Mouse (Mus musculus) CH12.LX (cell line): ENCODE data around the gene Map3k20. TPM values are rescaled to one million over a fixed set of nuclear protein-coding genes. Genes with fewer than 3 reads are reported as not detected.

ENCODE experiments used
- DNase-seq: peaks from one replicate; pipeline ENCODE4 v3.0.0-alpha.2; 2013; ENCODE audit errors: extremely low read depth
- H3K27ac ChIP-seq: 2 replicates; pipeline ENCODE4 v1.5.1; 2012; ENCODE audit warnings: low read depth, mild to moderate bottlenecking, control low read depth, moderate library complexity; ENCODE audit not compliant: insufficient read depth
- H3K27me3 ChIP-seq: replicated peaks from 2 replicates; pipeline ENCODE3; 2012; ENCODE audit warnings: inconsistent platforms
- H3K36me3 ChIP-seq, 2 experiments: replicated peaks in 1 of 2; 2 replicates each; pipeline versions ENCODE3 to v1.6.1; 2012; ENCODE audit warnings: inconsistent platforms in 1 of 2, low read length in 1 of 2, mild to moderate bottlenecking in 1 of 2, mixed read lengths in 1 of 2, moderate library complexity in 1 of 2; ENCODE audit not compliant: control insufficient read depth in 1 of 2, insufficient read depth in 1 of 2
- H3K4me1 ChIP-seq, 2 experiments: 2 replicates each; pipeline ENCODE4 v1.6.1; 2012; ENCODE audit warnings: inconsistent platforms in 1 of 2, moderate library complexity in 1 of 2; ENCODE audit not compliant: insufficient read depth in 2 of 2, control insufficient read depth in 1 of 2
- H3K4me2 ChIP-seq: 2 replicates; pipeline ENCODE4 v1.6.1; 2012; ENCODE audit warnings: low read depth, mild to moderate bottlenecking, control low read depth; ENCODE audit not compliant: poor library complexity, insufficient read depth, severe bottlenecking
- H3K4me3 ChIP-seq, 3 experiments: fragments of 150-350 bp in 1 of 3; sonication (generic) in 1 of 3; replicated peaks in 1 of 3; 2 replicates each; pipeline versions ENCODE3 to v1.5.1; 2011 to 2012; ENCODE audit warnings: low read depth in 2 of 3, low read length in 2 of 3, mild to moderate bottlenecking in 2 of 3, moderate library complexity in 2 of 3, control low read depth in 1 of 3, improper control_type of control experiment in 1 of 3, inconsistent platforms in 1 of 3, mixed read lengths in 1 of 3; ENCODE audit not compliant: poor library complexity in 1 of 3
- H3K79me2 ChIP-seq: replicated peaks from 2 replicates; pipeline ENCODE4 v1.6.1; 2012; ENCODE audit warnings: mild to moderate bottlenecking, moderate library complexity; ENCODE audit not compliant: control insufficient read depth, poor library complexity, insufficient read depth, severe bottlenecking; ENCODE audit errors: extremely low read depth
- H3K9ac ChIP-seq: 2 replicates; pipeline ENCODE4 v1.6.1; 2012; ENCODE audit warnings: low read depth, mild to moderate bottlenecking, control low read depth, moderate library complexity; ENCODE audit not compliant: insufficient read depth
- H3K9me3 ChIP-seq: replicated peaks from 2 replicates; pipeline ENCODE3; 2012; ENCODE audit warnings: low read length, inconsistent platforms, mixed read lengths
- BHLHE40 ChIP-seq: IDR thresholded peaks from 2 replicates; pipeline ENCODE4 v1.6.1; 2011; ENCODE audit warnings: mild to moderate bottlenecking, low read depth, low read length, improper control_type of control experiment
- CHD1 ChIP-seq: IDR thresholded peaks from 2 replicates; pipeline ENCODE4 v1.6.1; 2012; ENCODE audit warnings: low read depth, low read length, improper control_type of control experiment, inconsistent platforms
- CHD2 ChIP-seq: IDR thresholded peaks from 2 replicates; pipeline ENCODE4 v1.6.1; 2011; ENCODE audit warnings: low read length, improper control_type of control experiment
- E2F4 ChIP-seq: IDR thresholded peaks from 2 replicates; pipeline ENCODE4 v1.6.1; 2011; ENCODE audit warnings: low read depth, low read length, improper control_type of control experiment; ENCODE audit not compliant: insufficient replicate concordance
- ELF1 ChIP-seq: IDR thresholded peaks from 2 replicates; pipeline ENCODE4 v1.6.1; 2014; ENCODE audit warnings: low read depth, mild to moderate bottlenecking, inconsistent platforms, low read length, improper control_type of control experiment
- EP300 ChIP-seq: IDR thresholded peaks from 2 replicates; pipeline ENCODE4 v1.6.1; 2011; ENCODE audit warnings: low read length, improper control_type of control experiment
- ETS1 ChIP-seq: conservative IDR thresholded peaks from 2 replicates; pipeline ENCODE4 v1.6.1; 2012; ENCODE audit warnings: low read depth, mild to moderate bottlenecking, inconsistent platforms, low read length, improper control_type of control experiment, moderate library complexity
- GABPA ChIP-seq: IDR thresholded peaks from 2 replicates; pipeline ENCODE4 v1.6.1; 2012; ENCODE audit warnings: low read depth, low read length, improper control_type of control experiment, inconsistent platforms; ENCODE audit not compliant: insufficient replicate concordance
- HCFC1 ChIP-seq: IDR thresholded peaks from 2 replicates; pipeline ENCODE4 v1.6.1; 2012; ENCODE audit warnings: low read depth, mild to moderate bottlenecking, inconsistent platforms, low read length, improper control_type of control experiment
- KAT2A ChIP-seq: IDR thresholded peaks from 2 replicates; pipeline ENCODE4 v1.6.1; 2012; ENCODE audit warnings: low read length, improper control_type of control experiment, inconsistent platforms; ENCODE audit not compliant: insufficient replicate concordance
- NRF1 ChIP-seq: IDR thresholded peaks from 2 replicates; pipeline ENCODE4 v1.6.1; 2014; ENCODE audit warnings: low read depth, mild to moderate bottlenecking, inconsistent platforms, low read length, improper control_type of control experiment, moderate library complexity
- PAX5 ChIP-seq: IDR thresholded peaks from 2 replicates; pipeline ENCODE4 v1.6.1; 2012; ENCODE audit warnings: low read length, inconsistent platforms, mixed read lengths
- SIN3A ChIP-seq: IDR thresholded peaks from 2 replicates; pipeline ENCODE4 v1.6.1; 2012; ENCODE audit warnings: low read length, improper control_type of control experiment, inconsistent platforms
- ZC3H11A ChIP-seq: IDR thresholded peaks from 2 replicates; pipeline ENCODE4 v1.6.1; 2012; ENCODE audit warnings: low read depth, mild to moderate bottlenecking, inconsistent platforms, low read length, improper control_type of control experiment
- ZKSCAN1 ChIP-seq: IDR thresholded peaks from 2 replicates; pipeline ENCODE4 v1.6.1; 2012; ENCODE audit warnings: low read depth, inconsistent platforms, low read length, improper control_type of control experiment, borderline replicate concordance
- ZMIZ1 ChIP-seq: IDR thresholded peaks from 2 replicates; pipeline ENCODE4 v1.6.1; 2012; ENCODE audit warnings: low read depth, mild to moderate bottlenecking, inconsistent platforms, low read length, improper control_type of control experiment
- ZNF384 ChIP-seq: IDR thresholded peaks from 2 replicates; pipeline ENCODE4 v1.6.1; 2012; ENCODE audit warnings: low read depth, low read length, improper control_type of control experiment, inconsistent platforms
- dilution Hi-C: fragments of 300-500 bp; cut with MboI; formaldehyde crosslinking; loops from 2 replicates; pipeline ENCODE4 v1.14.3; 2020; ENCODE audit warnings: low sequenced_read_pairs; ENCODE audit not compliant: extremely low pct_unique_long_range_greater_than_20kb, extremely low pct_ligation_motif_present
- in situ Hi-C: fragments of 300-500 bp; cut with MboI; formaldehyde crosslinking; loops from 3 replicates; pipeline ENCODE4 v1.14.3; 2019; ENCODE audit warnings: low sequenced_read_pairs, low pct_ligation_motif_present, low pct_unique_long_range_greater_than_20kb, mixed read lengths
- polyA plus RNA-seq: library from polyadenylated mRNA; unstranded; fragments of >175 nt; gene quantifications from 2 replicates; pipeline ENCODE4 v1.2.1, GENCODE M21; 2012; ENCODE audit warnings: low read depth; ENCODE audit not compliant: insufficient read length
- total RNA-seq, 2 experiments: library from RNA; depleted of rRNA; stranded (reverse); fragments of 300-350 nt in 1 of 2; fragments of >200 nt in 1 of 2; gene quantifications; 2 replicates each; pipeline ENCODE4 v1.2.3; 2012 to 2014

Gene Map3k20
- total and polyA plus RNA-seq, 3 experiments, result 4.1 to 6.6 (median 6.1) TPM

DNA sequence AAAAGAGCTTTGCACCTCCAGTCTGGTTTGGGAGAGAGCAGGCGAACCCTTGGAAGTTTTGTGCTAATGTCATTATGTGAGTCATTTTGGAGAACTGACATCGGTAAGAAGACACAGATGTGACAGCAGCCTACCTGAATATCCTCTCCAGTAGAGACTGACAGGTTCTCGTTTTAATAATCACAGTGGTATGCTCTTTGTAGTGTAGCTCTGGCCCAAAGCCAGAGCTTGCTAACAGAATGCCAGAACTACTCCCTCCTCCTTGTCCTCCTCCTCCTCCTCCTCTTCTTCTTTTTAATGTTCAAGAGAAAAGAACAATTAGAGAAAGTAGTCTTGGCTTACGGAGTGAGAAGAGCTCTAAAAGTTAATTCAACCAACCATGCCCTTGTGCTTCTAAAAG lies 31.6 kb upstream of the Map3k20 start:
- no peak for DNase-seq
- dilution Hi-C loops, result no loop called here
- no peaks in the 10 kb centered on the region for H3K79me2 ChIP-seq

GRCm38 (mm10) chr2:72254813-72255582 lies 30.4 kb upstream of the Map3k20 start:
- Histone ChIP-seq H3K4me2 (no peak overlapping the region), H3K36me3 (no peaks in the 10 kb centered on the region), H3K4me3 (no peak overlapping the region), H3K9ac (no peak overlapping the region)
- TF ChIP-seq E2F4 (no peak), KAT2A (no peak), ZC3H11A (no peak), ELF1 (no peak)
- TF ChIP-seq, all 38 proteins: peak for 0
- in situ Hi-C loops, result no loop called here
- H3K27me3 ChIP-seq, result no peaks in the 10 kb centered on the region
- H3K4me1 ChIP-seq, result 0 out of 4 replicates have a peak, but pooled peaks cover 0 to 4% of the 10 kb centered on the region in 2 experiments
- no peak overlapping the region for H3K27ac ChIP-seq
- H3K79me2 ChIP-seq, result no peaks in the 10 kb centered on the region
- dilution Hi-C loops, result no loop called here
- H3K9me3 ChIP-seq, result no peaks in the 10 kb centered on the region
- no peak for DNase-seq

More for the DNA sequence above, 31.6 kb upstream of the Map3k20 start:
- Histone ChIP-seq H3K4me3 (no peak overlapping the region), H3K36me3 (no peaks in the 10 kb centered on the region), H3K9me3 (no peaks in the 10 kb centered on the region), H3K9ac (no peak overlapping the region), H3K4me2 (no peak overlapping the region), H3K4me1 (0 out of 4 replicates have a peak, but pooled peaks cover 0 to 4% of the 10 kb centered on the region in 2 experiments), H3K27me3 (no peaks in the 10 kb centered on the region), H3K27ac (no peak overlapping the region)
- TF ChIP-seq ZNF384 (no peak), SIN3A (no peak), KAT2A (no peak), EP300 (no peak), ETS1 (no peak), CHD1 (no peak), NRF1 (no peak), BHLHE40 (no peak), CHD2 (no peak), ZKSCAN1 (no peak), HCFC1 (no peak), GABPA (no peak), ZMIZ1 (no peak), PAX5 (no peak)
- in situ Hi-C loops, result no loop called here
